Mouse (Mus musculus): ENCODE measurements around the gene Acsf2. TPM values are rescaled to one million over a fixed set of nuclear protein-coding genes. Genes with fewer than 3 reads are reported as not detected.

The Acsf2 gene
- polyA plus RNA-seq, 1 experiment from 2014 or later = 3.1 TPM

DNA sequence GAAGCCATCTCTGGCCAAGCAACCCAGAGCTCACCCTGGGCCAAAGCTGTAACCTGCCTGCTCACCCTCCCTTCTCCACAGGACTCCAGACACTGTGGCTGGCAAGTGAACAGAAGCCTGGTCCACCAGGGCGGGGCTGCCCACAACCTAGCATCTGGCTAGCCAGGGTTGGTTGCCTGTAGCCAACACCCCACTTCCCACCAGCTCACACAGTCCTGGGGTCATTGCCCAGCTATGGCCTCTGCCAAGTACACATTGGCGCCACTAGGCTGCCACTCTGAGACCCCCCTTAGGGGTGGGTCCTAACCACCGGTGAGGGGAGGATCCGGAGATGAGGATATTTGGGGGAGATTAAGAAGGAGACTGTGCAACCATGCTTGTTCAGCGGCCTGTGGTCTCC is 37.9 kb downstream of the Acsf2 start:
- 52% methylated on average over 5 of the region's 5 CpGs for WGBS
- ATAC-seq (ENCODE audit: low FRiP score, low read depth) = no peak
- Histone ChIP-seq H3K9me3 (no peaks in the 10 kb centered on the region), H3K36me3 (no peaks in the 10 kb centered on the region), H3K4me3 (no peak overlapping the region), H3K9ac (replicated peaks) (0 out of 2 replicates have a peak overlapping the region, but pooled peaks have one; percentile 20), H3K27ac (replicated peaks) (no peak overlapping the region), H3K4me2 (replicated peaks) (no peak overlapping the region), H3K4me1 (peaks cover 15% of the 10 kb centered on the region), H3K27me3 (peaks cover 37% of the 10 kb centered on the region)

GRCm38 (mm10) chr11:94563383-94563782 is 38.3 kb downstream of the Acsf2 start:
- no peak overlapping the region for H3K9ac ChIP-seq (replicated peaks)
- ATAC-seq (ENCODE audit: low FRiP score, low read depth) = no peak
- H3K4me3 ChIP-seq = no peak overlapping the region
- H3K27me3 ChIP-seq = peaks cover 37% of the 10 kb centered on the region
- no peaks in the 10 kb centered on the region for H3K9me3 ChIP-seq
- peaks cover 15% of the 10 kb centered on the region for H3K4me1 ChIP-seq
- H3K27ac ChIP-seq (replicated peaks) = no peak overlapping the region
- 89% methylated on average over 5 of the region's 5 CpGs for WGBS
- H3K36me3 ChIP-seq = no peaks in the 10 kb centered on the region
- H3K4me2 ChIP-seq (replicated peaks) = no peak overlapping the region

DNA sequence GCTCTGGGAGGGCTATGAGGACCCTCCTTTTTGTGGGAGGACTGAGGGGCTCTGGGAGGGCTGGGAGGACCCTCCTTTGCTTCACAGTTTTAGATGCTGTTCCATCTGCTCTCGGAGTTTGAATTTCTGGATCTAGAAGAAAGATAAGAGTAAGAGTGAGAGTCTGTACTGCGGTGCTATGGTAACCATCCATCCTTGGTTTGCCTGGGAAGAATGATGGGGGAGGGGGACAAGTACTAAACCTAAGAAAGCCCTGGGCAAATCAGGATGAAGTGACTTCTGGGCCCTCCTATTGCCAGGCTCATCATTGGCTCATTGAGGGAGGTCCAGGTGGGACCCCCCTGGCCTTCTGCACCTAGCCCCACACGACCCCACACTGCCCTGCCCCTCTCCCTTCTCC is 43.4 kb downstream of the Acsf2 start:
- no peaks in the 10 kb centered on the region for H3K36me3 ChIP-seq
- 81% methylated on average over 3 of the region's 3 CpGs for WGBS
- H3K4me1 ChIP-seq = no peaks in the 10 kb centered on the region
- H3K27ac ChIP-seq (replicated peaks) = no peak overlapping the region
- no peak for ATAC-seq (ENCODE audit: low FRiP score, low read depth)
- H3K9ac ChIP-seq (replicated peaks) = no peak overlapping the region
- 0 out of 2 replicates have a peak, but pooled peaks cover under 1% of the 10 kb centered on the region for H3K27me3 ChIP-seq
- H3K4me2 ChIP-seq (replicated peaks) = no peak overlapping the region
- no peak overlapping the region for H3K4me3 ChIP-seq
- no peaks in the 10 kb centered on the region for H3K9me3 ChIP-seq

DNA sequence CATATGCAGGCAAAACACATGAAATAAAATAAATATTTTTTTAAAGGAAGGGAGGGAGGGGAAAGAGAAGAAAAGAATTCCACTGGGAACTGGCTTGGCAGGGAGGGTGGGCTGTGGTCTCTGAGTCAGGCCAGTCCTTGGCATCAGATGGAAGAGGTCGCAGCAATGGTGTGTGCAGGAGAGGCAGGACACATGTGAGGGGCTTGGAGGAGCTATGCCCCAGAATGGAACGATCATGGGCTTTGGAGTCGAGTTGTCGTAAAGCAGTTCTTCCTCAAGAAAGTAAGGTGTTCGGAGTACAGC is 51.3 kb downstream of the Acsf2 start:
- no peak overlapping the region for H3K4me3 ChIP-seq
- H3K4me1 ChIP-seq = peaks cover 15% of the 10 kb centered on the region
- no peak for ATAC-seq (ENCODE audit: low FRiP score, low read depth)
- no peak overlapping the region for H3K9ac ChIP-seq (replicated peaks)
- peaks cover 3% of the 10 kb centered on the region; the same call in 1 of the 2 replicates for H3K9me3 ChIP-seq
- no peak overlapping the region for H3K27ac ChIP-seq (replicated peaks)
- no peak overlapping the region for H3K4me2 ChIP-seq (replicated peaks)
- H3K36me3 ChIP-seq = no peaks in the 10 kb centered on the region
- 92% methylated on average over 5 of the region's 5 CpGs for WGBS
- H3K27me3 ChIP-seq = no peaks in the 10 kb centered on the region

DNA sequence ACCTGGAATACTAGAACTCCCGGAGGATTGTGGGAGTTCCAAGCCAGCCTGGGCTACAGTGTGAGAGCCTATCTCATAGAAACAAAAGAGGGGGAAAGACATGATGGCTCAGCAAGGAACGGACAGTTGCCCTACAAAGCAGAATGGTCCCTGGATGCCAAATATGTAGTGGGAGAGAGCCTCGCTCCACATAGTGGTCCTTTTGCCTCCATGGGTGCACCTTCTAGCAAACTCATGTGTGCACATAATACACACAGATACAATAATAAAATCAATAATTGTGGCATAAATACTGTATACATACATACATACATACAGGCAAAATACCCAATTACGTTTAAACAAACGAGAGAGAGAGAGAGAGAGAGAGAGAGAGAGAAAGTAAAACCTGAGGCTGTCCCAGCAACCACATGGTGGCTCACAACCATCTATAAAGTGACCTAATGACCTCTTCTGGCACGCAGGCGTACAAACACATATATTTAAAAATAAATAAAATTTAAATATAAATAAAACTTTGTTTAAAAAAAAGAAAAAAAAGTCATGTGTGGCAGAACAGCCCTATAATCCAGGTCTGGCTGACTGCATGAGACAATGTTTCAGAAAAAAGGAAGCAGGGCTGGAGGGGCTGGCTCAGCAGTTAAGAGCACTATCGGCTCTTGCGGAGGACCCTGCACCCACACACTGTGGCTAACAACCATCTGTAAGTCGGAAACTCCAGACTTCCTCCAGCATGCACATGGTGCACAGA is 51.8 kb downstream of the Acsf2 start:
- Histone ChIP-seq H3K27ac (replicated peaks) (no peak overlapping the region), H3K9me3 (peaks cover 3% of the 10 kb centered on the region; the same call in 1 of the 2 replicates), H3K36me3 (no peaks in the 10 kb centered on the region), H3K4me3 (no peak overlapping the region), H3K4me2 (replicated peaks) (no peak overlapping the region), H3K27me3 (no peaks in the 10 kb centered on the region), H3K4me1 (peaks cover 15% of the 10 kb centered on the region), H3K9ac (replicated peaks) (no peak overlapping the region)
- no peak for ATAC-seq (ENCODE audit: low FRiP score, low read depth)
- WGBS = 79% methylated on average over 10 of the region's 10 CpGs

DNA sequence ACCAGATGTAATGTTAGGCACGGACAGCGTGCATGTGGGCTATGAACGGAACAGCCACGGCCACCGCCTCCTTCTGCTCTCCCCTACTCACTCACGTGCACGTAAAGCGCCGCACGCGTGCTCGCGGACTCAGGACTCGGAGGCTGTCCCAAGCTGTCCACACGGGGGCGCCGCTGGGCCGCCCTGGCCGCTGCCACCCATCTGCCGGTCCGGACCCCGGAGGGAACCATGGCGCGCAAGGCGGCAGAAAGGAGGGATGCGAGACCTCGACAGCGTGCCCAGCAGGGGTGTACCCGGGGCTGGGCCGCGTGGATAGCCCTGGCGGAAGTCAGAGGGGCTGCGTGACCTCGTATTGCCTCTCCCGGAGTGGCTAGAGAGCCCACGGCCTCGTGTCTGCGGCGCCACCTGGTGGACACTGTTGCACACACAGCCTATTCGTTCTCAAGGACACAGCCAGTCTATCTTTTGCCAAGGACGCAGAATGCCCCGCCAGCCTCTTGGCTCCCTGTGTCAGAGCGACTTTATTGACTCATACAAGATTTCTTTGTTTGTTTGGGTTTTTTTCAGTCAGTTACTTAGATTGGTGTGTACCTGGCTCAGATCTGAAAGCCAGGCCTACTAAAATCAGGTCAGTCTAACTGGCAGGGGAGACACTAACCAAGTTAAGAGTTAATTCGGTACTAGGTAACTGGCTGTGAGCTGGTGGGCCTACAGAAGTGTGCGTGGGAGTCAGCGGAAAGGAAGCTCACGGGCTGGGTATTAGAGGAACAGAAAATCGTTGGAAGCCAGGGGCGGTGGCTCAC is 52.6 kb downstream of the Acsf2 start, which contains the start of gene Rsad1:
TSS of gene Rsad1 (minus strand) at position 368 of the 803 bp plus-strand sequence.
- no peaks in the 10 kb centered on the region for H3K36me3 ChIP-seq
- 5% methylated on average over 48 of the region's 49 CpGs for WGBS
- peak; percentile 87 for ATAC-seq (ENCODE audit: low FRiP score, low read depth)
- peak within 1 kb of the TSS; percentile 63 for H3K4me3 ChIP-seq
- H3K9me3 ChIP-seq = peaks cover 3% of the 10 kb centered on the region; the same call in 1 of the 2 replicates
- peak within 1 kb of the TSS; percentile 95 for H3K4me2 ChIP-seq (replicated peaks)
- H3K27ac ChIP-seq (replicated peaks) = peak within 1 kb of the TSS; percentile 79
- H3K4me1 ChIP-seq = peaks cover 19% of the 10 kb centered on the region
- peak within 1 kb of the TSS; percentile 60 for H3K9ac ChIP-seq (replicated peaks)
- no peaks in the 10 kb centered on the region; the same call in 1 of the 2 replicates for H3K27me3 ChIP-seq

DNA sequence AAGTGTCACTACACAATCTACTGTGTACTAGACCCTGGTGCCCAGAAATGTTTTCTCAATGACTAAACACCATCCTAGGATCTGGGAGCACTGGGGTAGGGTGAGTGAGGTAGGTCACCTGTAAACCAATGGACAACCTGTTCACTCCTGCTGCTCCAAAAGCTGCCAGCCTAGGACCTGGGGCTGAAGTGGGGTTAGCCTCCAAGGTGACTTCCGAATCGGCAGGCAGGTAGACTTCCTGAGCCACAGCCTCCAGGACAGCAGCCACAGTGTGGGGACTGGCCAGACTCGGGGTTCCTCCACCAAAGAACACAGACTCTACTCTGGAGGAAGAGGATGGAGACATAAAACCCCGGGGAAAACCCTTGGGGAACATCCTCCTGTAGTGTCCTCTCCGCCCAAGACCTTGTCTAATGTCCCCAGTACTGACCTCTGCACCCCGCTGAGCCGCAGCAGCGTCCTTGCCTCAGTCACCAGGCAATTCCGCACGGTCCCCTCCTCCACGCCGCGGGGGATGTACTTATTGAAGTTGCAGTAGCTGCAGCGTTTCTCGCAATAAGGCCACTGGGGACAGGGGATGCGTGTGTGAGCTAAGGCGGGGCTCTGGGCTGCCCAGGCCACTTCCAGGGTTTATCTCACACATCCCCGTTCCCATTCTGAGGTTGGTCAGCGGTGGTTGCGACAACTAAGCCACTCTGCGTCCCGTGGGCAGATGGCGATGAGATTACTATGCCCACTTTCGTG is 53.5 kb downstream of the Acsf2 start:
- H3K36me3 ChIP-seq = no peaks in the 10 kb centered on the region
- 13% methylated on average over 24 of the region's 24 CpGs for WGBS
- H3K4me2 ChIP-seq (replicated peaks) = peak overlapping the region; percentile 95
- H3K9me3 ChIP-seq = peaks cover 3% of the 10 kb centered on the region; the same call in 1 of the 2 replicates
- H3K27ac ChIP-seq (replicated peaks) = peak overlapping the region; percentile 79
- H3K9ac ChIP-seq (replicated peaks) = peak overlapping the region; percentile 60
- H3K27me3 ChIP-seq = no peaks in the 10 kb centered on the region; the same call in 1 of the 2 replicates
- peaks cover 24% of the 10 kb centered on the region for H3K4me1 ChIP-seq
- H3K4me3 ChIP-seq = peak overlapping the region; percentile 63
- ATAC-seq (ENCODE audit: low FRiP score, low read depth) = peak; percentile 57

GRCm38 (mm10) chr11:94547271-94547670 is 54.4 kb downstream of the Acsf2 start:
- H3K36me3 ChIP-seq = no peaks in the 10 kb centered on the region
- peaks cover 24% of the 10 kb centered on the region for H3K4me1 ChIP-seq
- ATAC-seq (ENCODE audit: low FRiP score, low read depth) = no peak
- H3K4me3 ChIP-seq = no peak overlapping the region
- no peak overlapping the region for H3K4me2 ChIP-seq (replicated peaks)
- H3K27me3 ChIP-seq = no peaks in the 10 kb centered on the region; the same call in 1 of the 2 replicates
- peaks cover 3% of the 10 kb centered on the region; the same call in 1 of the 2 replicates for H3K9me3 ChIP-seq
- 95% methylated on average over 6 of the region's 6 CpGs for WGBS
- H3K27ac ChIP-seq (replicated peaks) = no peak overlapping the region
- H3K9ac ChIP-seq (replicated peaks) = no peak overlapping the region

DNA sequence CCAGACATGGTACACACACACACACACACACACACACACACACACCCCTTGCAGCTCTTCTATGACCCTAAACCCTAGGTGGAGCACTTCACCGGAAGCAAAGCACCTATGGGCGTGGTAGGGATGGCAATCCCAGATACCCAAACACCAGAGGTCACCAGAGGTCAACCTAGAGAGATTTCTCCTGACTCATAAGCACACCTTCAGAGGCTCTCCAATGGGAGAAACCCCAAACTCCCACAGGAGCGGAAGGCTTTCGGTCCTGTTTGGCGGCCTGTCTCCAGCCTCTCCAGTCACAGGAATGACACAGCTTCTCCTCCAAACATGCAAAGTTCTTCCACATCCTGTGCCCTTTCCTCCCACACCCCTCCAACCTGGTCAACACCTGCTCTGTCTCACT is 55.3 kb downstream of the Acsf2 start:
- Histone ChIP-seq H3K4me2 (replicated peaks) (no peak overlapping the region), H3K36me3 (no peaks in the 10 kb centered on the region; the same call in 1 of the 2 replicates), H3K9me3 (no peaks in the 10 kb centered on the region; the same call in 1 of the 2 replicates), H3K4me3 (no peak overlapping the region), H3K9ac (replicated peaks) (no peak overlapping the region), H3K4me1 (peaks cover 24% of the 10 kb centered on the region), H3K27me3 (no peaks in the 10 kb centered on the region; the same call in 1 of the 2 replicates), H3K27ac (replicated peaks) (no peak overlapping the region)
- WGBS = 97% methylated on average over 5 of the region's 5 CpGs
- no peak for ATAC-seq (ENCODE audit: low FRiP score, low read depth)

GRCm38 (mm10) chr11:94544422-94544821 is 57.2 kb downstream of the Acsf2 start:
- no peak for ATAC-seq (ENCODE audit: low FRiP score, low read depth)
- no peaks in the 10 kb centered on the region; the same call in 1 of the 2 replicates for H3K36me3 ChIP-seq
- H3K4me2 ChIP-seq (replicated peaks) = peak overlapping the region; percentile 28
- H3K9me3 ChIP-seq = no peaks in the 10 kb centered on the region
- no peaks in the 10 kb centered on the region; the same call in 1 of the 2 replicates for H3K27me3 ChIP-seq
- no peak overlapping the region for H3K9ac ChIP-seq (replicated peaks)
- no peak overlapping the region for H3K27ac ChIP-seq (replicated peaks)
- 57% methylated on average over 18 of the region's 18 CpGs for WGBS
- peaks cover 22% of the 10 kb centered on the region for H3K4me1 ChIP-seq
- no peak overlapping the region for H3K4me3 ChIP-seq

DNA sequence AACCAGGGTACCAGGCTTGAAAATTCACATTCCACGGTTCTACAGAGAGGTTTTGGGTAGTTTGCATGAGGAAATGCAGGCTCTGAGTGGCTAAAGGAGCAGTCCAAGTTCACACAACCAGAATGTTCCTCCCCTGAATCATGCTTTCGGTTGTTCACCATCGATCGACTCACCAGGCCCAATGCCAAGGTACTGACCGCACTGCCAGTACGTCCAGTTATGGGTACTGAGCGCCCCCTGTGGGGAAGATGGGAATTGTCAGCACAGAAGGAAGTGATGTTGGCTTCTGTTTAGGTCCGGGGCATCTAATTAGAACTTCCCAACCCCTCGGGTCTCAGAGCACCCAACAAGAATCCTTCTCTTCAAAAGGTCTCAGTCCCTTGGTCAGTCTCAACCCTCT is 57.7 kb downstream of the Acsf2 start:
- WGBS = 42% methylated on average over 9 of the region's 9 CpGs
- H3K27ac ChIP-seq (replicated peaks) = no peak overlapping the region

More for the DNA sequence above, 57.7 kb downstream of the Acsf2 start:
- Histone ChIP-seq H3K4me3 (no peak overlapping the region), H3K36me3 (no peaks in the 10 kb centered on the region; the same call in 1 of the 2 replicates), H3K27me3 (no peaks in the 10 kb centered on the region; the same call in 1 of the 2 replicates), H3K4me1 (peaks cover 19% of the 10 kb centered on the region), H3K9ac (replicated peaks) (no peak overlapping the region), H3K4me2 (replicated peaks) (peak overlapping the region; percentile 28), H3K9me3 (no peaks in the 10 kb centered on the region)
- ATAC-seq (ENCODE audit: low FRiP score, low read depth) = no peak
